20 mouse cellular contexts compared by ENCODE assay signal in the genomic region with DNA sequence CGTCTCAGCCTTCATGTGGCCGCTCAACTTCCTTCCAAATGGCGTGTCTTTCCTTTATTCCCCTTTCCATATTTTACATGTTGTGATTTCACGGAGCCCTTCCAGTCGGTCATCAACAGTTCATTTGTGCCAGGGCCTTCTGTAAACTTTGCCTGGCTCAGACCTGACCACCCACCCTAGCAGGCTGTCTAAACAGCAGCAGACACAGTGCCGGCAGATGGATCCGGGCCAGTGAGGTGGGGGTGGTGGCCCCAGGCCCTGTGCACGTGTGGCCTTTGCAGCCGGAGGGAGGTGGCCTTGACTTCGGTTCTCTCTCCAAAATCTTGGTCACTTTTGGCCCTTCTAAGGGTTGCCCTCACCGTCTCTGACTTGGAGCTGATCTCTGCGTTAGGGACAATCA.
DNase-seq lines count a peak whose midpoint lies in the region; ATAC-seq and TF ChIP-seq lines count a peak whose summit lies in the region.
"Had no signal": no experiment of that assay in that cellular context is flagged by ENCODE, and none has a peak within 500 bp of the region (broad histone marks: within the 10 kb centered on the region; RNA-seq: fewer than 3 reads in every experiment).

No protein-coding gene starts in this region.

- no peaks in the 10 kb centered on the region for H3K36me3 ChIP-seq in lung, embryonic 14.5 days (ENCODE audit: insufficient read depth)
- H3K36me3 ChIP-seq in lung, embryonic 15.5 days, result no peaks in the 10 kb centered on the region
- no peaks in the 10 kb centered on the region for H3K36me3 ChIP-seq in lung, embryonic 16.5 days (ENCODE audit: control insufficient read depth, insufficient read depth, low read length)
- H3K36me3 ChIP-seq: G1E had no signal

- no peak overlapping the region for H3K4me3 ChIP-seq in lung, embryonic 14.5 days (ENCODE audit: low read depth, low read length)
- no peak overlapping the region for H3K4me3 ChIP-seq in lung, embryonic 15.5 days
- H3K4me3 ChIP-seq in lung, embryonic 16.5 days (ENCODE audit: low read length), result no peak overlapping the region

- 36% methylated on average over 12 of the region's 12 CpGs for WGBS in lung, embryonic 14.5 days
- WGBS in lung, embryonic 15.5 days, result 46% methylated on average over 12 of the region's 12 CpGs
- WGBS in lung, embryonic 16.5 days, result 52% methylated on average over 12 of the region's 12 CpGs

- H3K9me3 ChIP-seq in lung, embryonic 14.5 days (ENCODE audit: low read depth, low read length), result no peaks in the 10 kb centered on the region
- no peaks in the 10 kb centered on the region for H3K9me3 ChIP-seq in lung, embryonic 15.5 days
- H3K9me3 ChIP-seq in lung, embryonic 16.5 days (ENCODE audit: control insufficient read depth, low read length), result no peaks in the 10 kb centered on the region

- peak; percentile 77 for ATAC-seq in lung, embryonic 14.5 days (ENCODE audit: insufficient read depth)
- peak; percentile 66; the same call in 1 of the 2 replicates for ATAC-seq in lung, embryonic 15.5 days (ENCODE audit: borderline replicate concordance, extremely low read depth, low FRiP score, low TSS enrichment)
- ATAC-seq in lung, embryonic 16.5 days (ENCODE audit: low read depth), result 0 out of 2 replicates have a peak, but pooled peaks have one; percentile 48
- ATAC-seq: activated CD4-positive, CD25-positive, alpha-beta regulatory T cell, adult 4 months; CD4-positive, CD25-positive, alpha-beta regulatory T cell, adult 4 months; Patski had no signal

- no peaks in the 10 kb centered on the region for H3K27me3 ChIP-seq in lung, embryonic 14.5 days (ENCODE audit: insufficient read depth, low read length)
- H3K27me3 ChIP-seq in lung, embryonic 15.5 days, result no peaks in the 10 kb centered on the region
- no peaks in the 10 kb centered on the region for H3K27me3 ChIP-seq in lung, embryonic 16.5 days (ENCODE audit: control insufficient read depth, insufficient read depth, low read depth, low read length)

- H3K4me2 ChIP-seq in lung, embryonic 14.5 days, result no peak overlapping the region
- no peak overlapping the region for H3K4me2 ChIP-seq in lung, embryonic 15.5 days
- H3K4me2 ChIP-seq in lung, embryonic 16.5 days (ENCODE audit: low read depth, low read length), result no peak overlapping the region

- no peak overlapping the region for H3K9ac ChIP-seq in lung, embryonic 14.5 days
- H3K9ac ChIP-seq in lung, embryonic 15.5 days, result no peak overlapping the region
- no peak overlapping the region for H3K9ac ChIP-seq in lung, embryonic 16.5 days (ENCODE audit: low read length)

- TF ChIP-seq CTCF in lung, embryonic 14.5 days (IDR thresholded peaks at IDR 0.05; ENCODE audit: low read depth), result no peak

- peak; percentile 69 for DNase-seq in lung, embryonic 14.5 days
- DNase-seq in lung, postnatal 25 days (ENCODE audit: low spot score), result no peak
- no peak for DNase-seq in lung, postnatal 10 days
- no peak for DNase-seq in lung, postnatal 14 days
- DNase-seq: adrenal gland, adult 2 months; adrenal gland, adult 8-10 months; adrenal gland, postnatal 10 days; adrenal gland, postnatal 14 days; adrenal gland, postnatal 25 days; adrenal gland, postnatal 36 days; B cell, adult 2 months; cerebellum, adult 11 months; cerebellum, adult 11-12 months; cerebellum, adult 18-20 months had no signal

- peaks cover 7% of the 10 kb centered on the region; the same call in 1 of the 2 replicates for H3K4me1 ChIP-seq in lung, embryonic 14.5 days (ENCODE audit: insufficient read depth)
- peaks cover 19% of the 10 kb centered on the region for H3K4me1 ChIP-seq in lung, embryonic 15.5 days
- peaks cover 8% of the 10 kb centered on the region; the same call in 1 of the 2 replicates for H3K4me1 ChIP-seq in lung, embryonic 16.5 days (replicated peaks; ENCODE audit: control insufficient read depth, insufficient read depth, low read length)

- peak overlapping the region; percentile 58; the same call in 1 of the 2 replicates for H3K27ac ChIP-seq in lung, embryonic 14.5 days (ENCODE audit: low read depth)
- peak overlapping the region; percentile 70; the same call in 1 of the 2 replicates for H3K27ac ChIP-seq in lung, embryonic 15.5 days
- peak overlapping the region; percentile 46 for H3K27ac ChIP-seq in lung, embryonic 16.5 days (ENCODE audit: low read length)
